Mouse (Mus musculus): ENCODE results near the gene Bsph1.
"Not testable (repeated sequence)": the region's sequence is repeated elsewhere in the genome, so short reads cannot be mapped to it uniquely, and the experiment has no call there.

The Bsph1 gene

GRCm38 (mm10) chr7:13450541-13450940 lies at the start of gene Bsph1:
Gene Bsph1 (plus strand): TSS chr7:13450841.
- DNase-seq, result not testable (repeated sequence)

- peak; percentile 24 for DNase-seq
Observed at GRCm38 (mm10) chr7:13511539-13511938, 60.9 kb downstream of the Bsph1 start.

Measured in lung, postnatal 36 days (tissue).